Mouse (Mus musculus) spleen, adult 12 weeks (tissue): Measurements from ENCODE around the gene Kctd6.

Source experiments
- DNase-seq: peaks from one replicate; pipeline ENCODE4 v3.0.0; 2022; ENCODE audit warnings: low spot score

Kctd6 gene

GRCm38 (mm10) chr14:8214299-8215207 lies 613 bp downstream of the Kctd6 start:
- DNase-seq, result peak; percentile 48

DNA sequence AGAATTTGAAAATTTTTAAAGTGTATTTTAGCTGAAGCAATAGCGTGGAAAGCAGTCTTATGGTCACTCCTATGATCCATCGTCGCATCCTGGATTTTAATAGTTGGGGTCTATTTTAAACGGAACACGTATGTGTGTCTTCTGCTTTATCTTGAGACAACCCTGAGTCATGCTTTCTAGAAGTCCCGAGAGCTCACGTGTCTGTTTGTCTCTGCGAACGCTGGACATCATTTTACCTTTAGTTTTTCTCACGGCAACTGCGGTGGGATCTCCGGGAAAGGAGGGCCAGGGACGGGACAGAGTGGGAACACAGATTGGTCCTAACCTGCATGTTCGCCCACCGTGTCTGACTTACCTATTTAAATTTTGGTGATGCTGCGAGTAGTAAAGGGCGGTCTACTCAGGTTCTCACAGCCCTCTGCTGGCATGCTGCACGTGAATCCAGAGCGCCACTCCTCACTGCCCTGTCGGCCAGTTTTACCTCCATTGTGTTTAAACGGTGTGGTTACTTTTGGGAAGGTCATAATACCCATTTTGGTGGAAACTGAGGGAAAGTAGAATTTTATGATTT lies 1.4 kb downstream of the Kctd6 start:
- DNase-seq, result no peak

- DNase-seq, result no peak
These were observed 2.2 kb downstream of the Kctd6 start for GRCm38 (mm10) chr14:8216100-8216499.

- DNase-seq, result no peak
These were observed 4.3 kb downstream of the Kctd6 start for GRCm38 (mm10) chr14:8218238-8218637.

- DNase-seq, result no peak
These were observed 4.9 kb downstream of the Kctd6 start for GRCm38 (mm10) chr14:8218730-8219380.

- DNase-seq, result no peak
These were observed 5.9 kb downstream of the Kctd6 start for GRCm38 (mm10) chr14:8219876-8220275.

DNA sequence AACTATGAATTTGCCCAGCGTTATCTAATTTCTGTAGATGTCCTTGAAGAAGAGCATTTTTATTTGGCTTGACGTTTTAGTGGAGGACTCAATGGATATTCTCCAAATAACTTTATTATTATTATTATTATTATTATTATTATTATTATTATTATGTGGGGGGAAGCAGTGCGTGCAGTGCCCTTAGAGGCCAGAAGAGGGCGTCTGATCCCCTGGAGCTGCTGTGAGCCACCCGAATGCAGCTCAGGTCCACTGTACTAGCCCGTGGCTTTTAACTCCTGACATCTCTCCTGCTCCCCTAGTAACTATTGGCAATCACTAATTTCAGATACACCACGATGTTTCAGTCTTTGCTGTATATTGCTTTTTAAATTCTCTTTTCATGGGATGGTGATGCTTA lies 6.4 kb downstream of the Kctd6 start:
- DNase-seq, result no peak

GRCm38 (mm10) chr14:8220912-8221311 lies 7.0 kb downstream of the Kctd6 start:
- no peak for DNase-seq

DNA sequence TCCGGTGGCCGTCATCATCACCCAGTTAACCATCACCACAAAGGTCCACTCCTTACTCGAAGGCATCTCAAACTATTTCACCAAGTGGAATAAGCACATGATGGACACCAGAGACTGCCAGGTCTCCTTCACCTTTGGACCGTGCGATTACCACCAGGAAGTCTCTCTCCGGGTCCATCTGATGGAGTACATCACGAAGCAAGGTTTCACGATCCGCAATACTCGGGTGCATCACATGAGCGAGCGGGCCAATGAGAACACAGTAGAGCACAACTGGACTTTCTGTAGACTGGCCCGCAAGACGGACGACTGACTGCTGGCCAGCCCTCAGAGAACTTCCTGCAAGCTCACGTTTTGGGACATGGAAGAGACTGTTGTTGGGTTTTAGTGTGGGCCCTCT lies 8.6 kb downstream of the Kctd6 start:
- DNase-seq, result no peak

GRCm38 (mm10) chr14:8223506-8224293 lies 9.8 kb downstream of the Kctd6 start:
- DNase-seq, result no peak

DNA sequence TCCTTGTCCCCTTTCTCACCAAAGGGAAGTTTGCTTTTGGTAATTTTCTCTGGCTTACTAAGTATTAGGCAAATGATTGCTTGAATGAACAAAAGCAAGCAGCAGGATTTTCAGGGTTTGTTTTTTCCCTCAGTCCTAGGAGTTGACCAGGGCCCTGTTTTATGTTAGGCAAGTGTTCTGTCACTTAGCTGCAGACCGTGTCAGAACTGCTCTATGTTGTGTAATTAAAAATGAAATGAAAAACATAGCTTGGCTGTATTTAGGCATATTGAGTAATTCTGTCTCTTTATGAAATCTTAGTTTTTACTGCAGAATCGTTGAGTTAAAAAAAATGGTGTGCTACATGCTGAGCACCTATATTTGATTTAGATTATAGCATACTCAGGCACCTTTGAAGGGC lies 10.9 kb downstream of the Kctd6 start:
- no peak for DNase-seq

DNA sequence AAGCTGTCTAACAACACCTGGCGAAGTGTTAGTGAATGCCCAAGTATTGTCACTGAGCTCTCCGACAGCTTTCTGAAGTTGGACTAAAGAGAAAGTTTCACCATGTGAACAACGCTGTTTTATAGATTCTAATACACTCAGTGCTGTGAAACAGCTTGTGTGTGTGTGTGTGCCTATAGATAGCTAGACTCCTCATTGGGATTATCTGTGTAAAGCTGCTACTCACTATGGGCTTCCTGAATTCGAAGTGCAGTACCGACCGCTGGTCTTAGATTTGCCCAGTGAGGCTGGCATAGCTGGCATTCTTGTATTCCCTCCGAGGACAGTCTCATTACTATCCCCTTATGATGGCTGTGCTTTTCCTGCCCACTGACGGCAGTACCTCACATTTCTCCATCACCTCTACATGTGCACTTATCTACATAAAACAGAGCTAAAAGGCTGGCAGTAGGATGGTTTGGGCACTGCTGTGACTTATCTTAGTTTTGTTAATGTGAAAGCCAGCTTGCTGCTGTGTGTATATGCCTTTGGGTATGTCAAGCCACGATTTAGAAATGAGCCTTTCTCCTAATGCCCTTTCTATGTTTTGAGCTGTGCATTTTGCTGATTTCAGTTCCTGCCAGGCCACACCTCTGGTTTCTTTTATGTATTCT lies 15.6 kb downstream of the Kctd6 start:
- no peak for DNase-seq

- DNase-seq, result no peak
These were observed 18.4 kb downstream of the Kctd6 start for GRCm38 (mm10) chr14:8232155-8232910.

GRCm38 (mm10) chr14:8233252-8233651 lies 19.3 kb downstream of the Kctd6 start:
- no peak for DNase-seq

DNA sequence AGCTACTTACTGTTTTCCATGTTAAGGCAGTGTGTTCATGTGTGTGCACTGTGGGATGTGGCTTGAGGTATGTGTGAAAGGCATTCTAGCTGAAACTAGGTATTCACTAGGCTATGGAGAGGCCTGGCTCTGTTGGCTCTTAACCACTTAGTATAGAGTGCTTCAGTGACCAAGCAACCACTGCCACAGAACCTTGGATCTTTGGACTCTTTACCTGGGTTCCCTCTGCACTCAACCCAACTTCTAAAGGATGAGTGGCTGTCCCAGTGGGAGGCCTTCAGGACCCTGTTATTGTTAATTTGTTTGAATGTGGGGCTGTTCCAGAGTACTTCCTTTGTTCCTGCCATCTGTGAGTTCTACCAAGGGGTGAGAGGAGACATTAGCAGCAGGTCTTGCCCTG lies 27.9 kb downstream of the Kctd6 start:
- DNase-seq, result no peak

DNA sequence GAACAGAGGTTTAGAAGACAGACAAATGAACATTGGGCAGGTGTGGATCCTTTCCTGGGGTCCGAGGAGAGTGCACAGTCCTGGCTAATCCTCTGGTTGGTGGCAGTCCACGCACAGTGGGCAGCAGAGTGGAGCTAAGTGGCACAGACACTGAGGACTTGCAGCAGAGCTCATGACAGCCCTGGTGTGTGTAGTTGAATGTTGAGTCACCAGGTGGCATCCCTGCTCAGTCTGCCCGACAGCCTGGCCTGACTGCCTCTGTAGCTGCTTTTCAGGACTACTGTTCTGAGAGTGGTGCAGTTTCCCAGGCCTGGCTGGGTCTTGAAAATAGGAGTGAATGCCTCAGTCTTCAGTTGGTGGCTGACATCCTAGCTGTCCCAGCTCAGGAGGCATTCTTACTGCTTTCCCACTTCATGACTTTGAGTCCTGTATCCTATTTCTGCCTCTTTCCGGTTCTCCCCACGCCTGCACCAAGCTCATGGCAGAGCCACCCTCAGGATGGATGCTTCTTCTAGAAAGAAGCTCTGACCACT lies 28.5 kb downstream of the Kctd6 start:
- DNase-seq, result no peak

DNA sequence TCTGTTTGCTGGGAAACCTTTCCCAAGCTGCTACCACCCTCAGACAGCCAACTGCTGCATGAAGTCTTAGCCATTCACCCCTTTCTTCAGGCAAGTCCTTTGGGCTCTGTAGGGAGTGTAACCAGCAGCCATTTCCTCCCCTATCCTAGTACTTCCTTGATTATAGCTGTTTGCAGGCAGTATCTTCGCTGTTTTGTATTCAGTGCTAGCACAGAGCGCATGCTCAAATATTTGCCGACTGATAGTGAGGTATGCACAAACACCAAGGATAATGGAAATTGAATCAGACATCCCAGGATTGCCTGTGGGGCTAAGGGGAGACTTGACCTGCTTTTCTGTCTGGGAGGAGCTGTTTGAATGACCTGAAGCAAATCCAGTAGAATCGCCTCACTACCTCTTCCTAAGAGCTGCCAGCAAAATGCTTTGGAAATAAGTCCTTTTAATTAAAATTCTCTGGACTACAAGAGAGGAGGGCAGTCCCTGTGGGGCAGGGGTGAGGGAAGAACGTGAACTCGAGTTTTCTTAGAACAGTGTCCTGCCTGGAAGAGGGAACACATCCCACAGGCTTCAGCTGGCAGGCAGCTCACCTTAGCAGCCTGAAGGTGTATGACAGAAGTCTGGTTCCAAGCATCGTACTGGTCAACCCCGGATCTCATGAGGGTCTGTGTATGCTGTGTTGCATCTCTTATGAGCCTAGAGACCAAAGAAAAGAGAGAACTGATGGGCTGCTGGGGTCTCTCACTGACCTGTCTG lies 29.4 kb downstream of the Kctd6 start:
- no peak for DNase-seq

DNA sequence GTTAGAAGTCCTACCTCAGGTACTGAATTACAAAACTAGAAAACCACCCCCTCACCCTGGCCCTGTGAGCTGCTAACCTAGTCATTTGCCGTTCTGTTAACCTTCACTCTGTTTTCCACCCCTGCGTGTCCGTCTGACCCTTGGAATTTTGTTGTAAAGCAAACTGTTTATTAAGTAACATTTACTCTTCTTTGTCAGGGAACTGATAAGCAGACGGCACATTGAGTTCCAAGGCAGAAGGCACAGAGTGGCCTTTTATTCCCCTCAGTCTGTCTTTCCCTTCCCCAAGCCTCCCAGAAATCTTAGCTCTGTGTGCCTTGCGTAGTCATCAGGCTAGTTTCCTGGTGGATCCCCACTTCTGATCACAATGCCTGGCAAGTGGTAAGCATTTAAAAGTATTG lies 30.3 kb downstream of the Kctd6 start:
- no peak for DNase-seq

DNA sequence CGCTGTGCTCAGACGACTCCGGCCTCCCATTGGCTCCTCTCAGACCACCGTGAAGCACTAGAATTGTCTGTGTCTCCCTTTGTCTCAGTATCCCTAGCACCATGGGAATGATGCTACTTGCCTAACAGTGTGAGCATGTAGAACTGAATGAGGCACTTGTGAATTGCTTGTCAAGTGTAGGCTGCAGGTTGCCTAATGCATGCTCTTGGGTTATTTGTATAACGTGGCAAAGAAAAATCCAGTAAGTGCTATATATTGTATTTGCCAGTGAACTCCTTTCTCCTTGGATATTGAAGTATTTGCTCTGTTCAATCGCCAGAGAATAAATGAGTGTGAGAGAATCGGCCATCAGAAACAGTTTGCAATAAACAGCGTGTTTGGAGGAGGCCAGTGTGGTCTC lies 32.9 kb downstream of the Kctd6 start:
- DNase-seq, result no peak

- no peak for DNase-seq
These were observed 35.3 kb downstream of the Kctd6 start for GRCm38 (mm10) chr14:8249206-8249605.
